Mouse (Mus musculus): ENCODE results near the gene Ces2h.

GRCm38 (mm10) chr8:105043510-105043909, 42.9 kb downstream of the Ces2h start:
- TF ChIP-seq CTCF (IDR thresholded peaks at IDR 0.05) (no peak), EP300 (IDR thresholded peaks at IDR 0.05; ENCODE audit: insufficient read depth, low read depth, low read length) (no peak)
